In genomic region chr9:44881221-44881871, GRCm38 (mm10) we compare ENCODE assay signal across 8 mouse cellular contexts. TPM values are rescaled to one million over a fixed set of nuclear protein-coding genes. Genes with fewer than 3 reads are reported as not detected.
A peak's percentile ranks its signal among the peaks of the same experiment; 100 is the strongest.
DNase-seq lines count a peak whose midpoint lies in the region; ATAC-seq and TF ChIP-seq lines count a peak whose summit lies in the region.

TSS of gene Kmt2a (minus strand) at chr9:44881296.

- WGBS in hindbrain, postnatal 0 days: under 1% methylated on average over 35 of the region's 71 CpGs

- ATAC-seq in common myeloid progenitor, adult 5-6 weeks (replicated peaks; ENCODE audit: low read depth, poor library complexity, severe bottlenecking): peak; percentile 56
- ATAC-seq in hindbrain, postnatal 0 days: peak; percentile 87

- peaks cover 17% of the 10 kb centered on the region for H3K4me1 ChIP-seq in hindbrain, postnatal 0 days (ENCODE audit: insufficient read depth, low read length)
- peaks cover 64% of the 10 kb centered on the region for H3K4me1 ChIP-seq in megakaryocyte, embryonic 14.5 days

- H3K4me3 ChIP-seq in gastrocnemius, adult 2 months: peak within 1 kb of the TSS; percentile 77
- H3K4me3 ChIP-seq in hindbrain, postnatal 0 days (ENCODE audit: low read length): peak within 1 kb of the TSS; percentile 100
- H3K4me3 ChIP-seq in megakaryocyte, embryonic 14.5 days (replicated peaks): peak within 1 kb of the TSS; percentile 96

- H3K27ac ChIP-seq in gastrocnemius, adult 2 months: peak within 1 kb of the TSS; percentile 94
- H3K27ac ChIP-seq in hindbrain, postnatal 0 days: peak within 1 kb of the TSS; percentile 99

- peak; percentile 98 for DNase-seq in ZHBTc4 (ENCODE audit: low read depth, low spot score)
- peak; percentile 99 for DNase-seq in gastrocnemius, adult 2 months
- DNase-seq in hindbrain, postnatal 0 days (ENCODE audit: low spot score): peak; percentile 98
- peak; percentile 96 to 99 for DNase-seq in left cerebral cortex, adult 8-10 months (ENCODE audit: low spot score in 2 of 2)
- peak; percentile 97 to 98 for DNase-seq in right cerebral cortex, postnatal 10 days (ENCODE audit: low spot score in 2 of 2)
- peak; percentile 99 for DNase-seq in urinary bladder, postnatal 25 days (ENCODE audit: low spot score)

- peak within 1 kb of the TSS; percentile 98 for H3K9ac ChIP-seq in hindbrain, postnatal 0 days (replicated peaks; ENCODE audit: low read length)

- TF ChIP-seq CTCF in gastrocnemius, adult 2 months (IDR thresholded peaks at IDR 0.05): no peak
- TF ChIP-seq CTCF in hindbrain, postnatal 0 days (IDR thresholded peaks at IDR 0.05; ENCODE audit: low read depth): no peak

- no peaks in the 10 kb centered on the region for H3K9me3 ChIP-seq in hindbrain, postnatal 0 days (ENCODE audit: low read length)
- no peaks in the 10 kb centered on the region for H3K9me3 ChIP-seq in megakaryocyte, embryonic 14.5 days

- no peaks in the 10 kb centered on the region for H3K27me3 ChIP-seq in hindbrain, postnatal 0 days (ENCODE audit: insufficient read depth, low read length)
- H3K27me3 ChIP-seq in megakaryocyte, embryonic 14.5 days (replicated peaks): no peaks in the 10 kb centered on the region

- no peaks in the 10 kb centered on the region; the same call in 1 of the 2 replicates for H3K36me3 ChIP-seq in hindbrain, postnatal 0 days (ENCODE audit: insufficient read depth, low read length)
- peaks cover 22% of the 10 kb centered on the region for H3K36me3 ChIP-seq in megakaryocyte, embryonic 14.5 days (replicated peaks; ENCODE audit: low read length)

- peak within 1 kb of the TSS; percentile 97 for H3K4me2 ChIP-seq in hindbrain, postnatal 0 days (ENCODE audit: low read depth, low read length)

- intact Hi-C loops in gastrocnemius, adult 2 months (cut with DNase I): loop anchor here (2.0 to 5.0 kb wide), 2 partner anchors 36 to 41 kb away; no protein-coding TSS in a partner anchor

RNA-seq across cellular contexts. Expression of gene Kmt2a, which starts in this region (rescaled TPM):
- 19.9 and 21.1 TPM in 2 replicates for total RNA-seq in common myeloid progenitor, adult 5-6 weeks (2017)
- total RNA-seq in gastrocnemius, adult 2 months (2021): 10 to 100 TPM; 21.5 to 21.7 TPM
- 18.7 and 20.6 TPM in 2 replicates for total RNA-seq in hindbrain, postnatal 0 days (2014; rRNA removed)
- 14.4 and 19.0 TPM in 2 replicates for polyA plus RNA-seq in hindbrain, postnatal 0 days (2015; fragmentation: Nextera tagmentation; extraction: Ambion mirVana)
- total RNA-seq in left cerebral cortex, adult 8-10 months (2022): 100 to 1,000 TPM in 1 of 4 experiments, 10 to 100 TPM in 3; 64.3 to 102 (median 73.5) TPM
- polyA plus RNA-seq in megakaryocyte, embryonic 14.5 days (2012; ENCODE audit: insufficient read depth, low replicate concordance): 3.1 and 5.9 TPM in 2 replicates

Comparison
In these comparisons a context has a peak if more than half of its experiments do, and no peak if none do; other contexts are left out.
1. Peak in every context shown above with its lines: DNase-seq, ATAC-seq, H3K4me3 ChIP-seq and H3K27ac ChIP-seq.